Mouse (Mus musculus) lung, postnatal 0 days (tissue): ENCODE measurements at regions not wholly inside any gene's neighbourhood (a gene's known extent, or its start where the extent isn't known, plus 50 kb on each side); places are given as distances from the start of the nearest gene placed in this dataset.

ENCODE experiments used
- CTCF ChIP-seq: IDR thresholded peaks from 2 replicates; pipeline ENCODE4 v1.5.1; 2016; ENCODE audit warnings: antibody characterized with exemption, mild to moderate bottlenecking
- EP300 ChIP-seq: IDR thresholded peaks from 2 replicates; pipeline ENCODE4 v1.6.1; 2016; ENCODE audit warnings: antibody characterized with exemption, mild to moderate bottlenecking, control low read depth

DNA sequence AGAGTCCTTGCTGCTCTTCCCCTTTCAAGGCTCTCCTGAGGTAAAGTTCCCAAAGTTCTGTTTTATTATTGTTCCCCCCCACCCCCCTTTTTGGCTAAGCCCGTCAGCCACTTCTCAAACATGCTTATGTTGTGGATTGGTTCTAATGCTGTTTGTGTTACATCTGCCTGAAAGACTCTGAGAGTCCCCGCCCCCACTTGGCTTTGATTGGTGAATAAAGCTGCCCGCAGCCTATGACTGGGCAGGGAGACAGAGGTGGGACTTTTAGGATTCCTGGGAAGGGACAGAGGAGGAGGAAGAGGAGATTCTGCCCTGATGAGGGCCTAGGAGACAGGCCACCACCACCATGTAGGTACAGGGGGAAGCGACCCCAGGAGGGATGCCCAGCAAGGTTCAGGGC, 78.3 kb upstream of the Wdfy3 start:
- TF ChIP-seq CTCF, result no peak
- no peak for TF ChIP-seq EP300
